23 mouse cellular contexts compared by ENCODE assay signal in genomic region chr16:45632420-45632819, GRCm38 (mm10). TPM values are rescaled to one million over a fixed set of nuclear protein-coding genes. Genes with fewer than 3 reads are reported as not detected.
DNase-seq lines count a peak whose midpoint lies in the region; TF ChIP-seq lines count a peak whose summit lies in the region.
"Had no signal": no experiment of that assay in that cellular context is flagged by ENCODE, and none has a peak within 500 bp of the region (broad histone marks: within the 10 kb centered on the region; RNA-seq: fewer than 3 reads in every experiment).

No protein-coding gene starts in this region.

- no peaks in the 10 kb centered on the region for H3K36me3 ChIP-seq in myocyte (ENCODE audit: control insufficient read depth, insufficient read depth)
- H3K36me3 ChIP-seq: embryonic facial prominence, embryonic 10.5 days; embryonic facial prominence, embryonic 12.5 days; forebrain, embryonic 15.5 days; G1E had no signal

- H3ac ChIP-seq in myocyte (ENCODE audit: control insufficient read depth, insufficient read length), result no peak overlapping the region

- no peak overlapping the region for H3K4me3 ChIP-seq in myocyte
- H3K4me3 ChIP-seq: embryonic facial prominence, embryonic 10.5 days; embryonic facial prominence, embryonic 12.5 days; forebrain, embryonic 13.5 days; forebrain, embryonic 15.5 days had no signal

- peak; percentile 45 for DNase-seq in adrenal gland, postnatal 25 days
- DNase-seq in adrenal gland, postnatal 10 days, result no peak
- DNase-seq in heart, adult 11 months, result peak; percentile 9
- no peak for DNase-seq in heart, postnatal 36 days
- DNase-seq in kidney, postnatal 36 days, result no peak
- DNase-seq: cerebellum, adult 11-12 months; cerebellum, adult 2 months; cerebellum, adult 9-10 months; cerebellum, postnatal 10 days; cerebellum, postnatal 25 days; forebrain, postnatal 0 days had no signal

- intact Hi-C loops in heart, postnatal 36 days (cut with DNase I), result loop anchor here (5.0 kb wide), 1 partner anchor 215 kb away; no protein-coding TSS in a partner anchor

- H3K79me2 ChIP-seq in myocyte (ENCODE audit: control insufficient read depth, insufficient read depth), result no peaks in the 10 kb centered on the region

- TF ChIP-seq POLR2A in myocyte (IDR thresholded peaks at IDR 0.05; ENCODE audit: insufficient read length, low read depth), result no peak

- H3K27me3 ChIP-seq in myocyte (ENCODE audit: control insufficient read depth, insufficient read depth, insufficient read length), result no peaks in the 10 kb centered on the region
- H3K27me3 ChIP-seq: CH12.LX; embryonic facial prominence, embryonic 12.5 days; forebrain, embryonic 13.5 days; forebrain, embryonic 15.5 days had no signal

- peak overlapping the region; percentile 3 for H3K4me2 ChIP-seq in myocyte (ENCODE audit: low read depth)
- H3K4me2 ChIP-seq: embryonic facial prominence, embryonic 12.5 days; forebrain, embryonic 13.5 days; forebrain, embryonic 15.5 days had no signal

TF ChIP-seq in myocyte, 11 proteins besides CTCF, POLR2A, EP300 and RAD21:
- TF ChIP-seq POLR2AphosphoS2 (IDR thresholded peaks at IDR 0.05; ENCODE audit: insufficient read length, low read depth) (no peak), MYOD1 (IDR thresholded peaks at IDR 0.05; ENCODE audit: control insufficient read depth in 1 of 3, insufficient read length in 2 of 3, low read depth in 2 of 3) (peak in 1 of 3 experiments; percentile 40)

RNA-seq across cellular contexts. Expression of gene BC016579, which starts 21.4 kb away (rescaled TPM):
- total RNA-seq in adrenal gland, postnatal 25 days (2021), result 0.15 TPM in 1 of 2 replicates, not detected in the other
- under 1 TPM; 0.18 to 0.48 TPM for total RNA-seq in adrenal gland, postnatal 10 days (2021)
- not detected for total RNA-seq in heart, postnatal 36 days (2021)
- not detected for polyA plus RNA-seq in myocyte (2012; fragmentation: generic; extraction: Trizol)
- total RNA-seq: CH12.LX; forebrain, postnatal 0 days had no signal
- polyA plus RNA-seq: activated CD4-positive, CD25-positive, alpha-beta regulatory T cell, adult 4 months; embryonic facial prominence, embryonic 12.5 days; embryonic facial prominence, embryonic 14.5 days; forebrain, embryonic 11.5 days; forebrain, embryonic 13.5 days; forebrain, postnatal 0 days; G1E; Patski had no signal

RNA-seq across cellular contexts. Expression of gene Gcsam, which starts 22.2 kb away (rescaled TPM):
- total RNA-seq in adrenal gland, postnatal 25 days (2021), result not detected in 2 replicates
- total RNA-seq in adrenal gland, postnatal 10 days (2021), result under 1 TPM; 0.21 to 0.48 TPM
- total RNA-seq in heart, postnatal 36 days (2021), result under 1 TPM; 0.22 to 0.25 TPM
- not detected for polyA plus RNA-seq in myocyte (2012; fragmentation: generic; extraction: Trizol)
- total RNA-seq: CH12.LX; forebrain, postnatal 0 days had no signal
- polyA plus RNA-seq: cerebellum, adult 2 months; cortical plate, adult 2 months; forebrain, embryonic 11.5 days; forebrain, embryonic 13.5 days; forebrain, embryonic 15.5 days; forebrain, postnatal 0 days; G1E; Patski had no signal

Comparison
In these comparisons a context has a peak if more than half of its experiments do, and no peak if none do; other contexts are left out.
1. DNase-seq: peak in adrenal gland, postnatal 25 days (single experiment) and heart, adult 11 months (single experiment); none in adrenal gland, postnatal 10 days (single experiment), heart, postnatal 36 days (0 of 2) and kidney, postnatal 36 days (0 of 2).